Mouse (Mus musculus) urinary bladder, postnatal 25 days (tissue): Measurements from ENCODE around the gene Hist2h4.
"Not testable (repeated sequence)": the region's sequence is repeated elsewhere in the genome, so short reads cannot be mapped to it uniquely, and the experiment has no call there.

Experiments
- DNase-seq: peaks from one replicate; pipeline ENCODE4 v3.0.0; 2022; ENCODE audit warnings: low spot score

Hist2h4 gene

GRCm38 (mm10) chr3:96268776-96269378 is 5.8 kb upstream of the Hist2h4 start:
- DNase-seq, result not testable (repeated sequence)

GRCm38 (mm10) chr3:96268051-96268775 is 5.1 kb upstream of the Hist2h4 start, which contains the start of gene Hist2h3b:
Gene Hist2h3b (plus strand): TSS chr3:96268654.
- DNase-seq, result peak; percentile 67

GRCm38 (mm10) chr3:96267541-96267940 is 4.4 kb upstream of the Hist2h4 start:
- no peak for DNase-seq

- no peak for DNase-seq
These were observed 3.1 kb upstream of the Hist2h4 start for GRCm38 (mm10) chr3:96266132-96266710.

GRCm38 (mm10) chr3:96264404-96264949 is 1.4 kb upstream of the Hist2h4 start:
- no peak for DNase-seq

GRCm38 (mm10) chr3:96263558-96264403 is 670 bp upstream of the Hist2h4 start:
- DNase-seq, result peak; percentile 44

- peak; percentile 68 for DNase-seq
These were observed 765 bp downstream of the Hist2h4 start for GRCm38 (mm10) chr3:96262216-96262875.

- no peak for DNase-seq
These were observed 1.5 kb downstream of the Hist2h4 start for GRCm38 (mm10) chr3:96261623-96262022.

GRCm38 (mm10) chr3:96260220-96260619 is 2.9 kb downstream of the Hist2h4 start:
- DNase-seq, result no peak

GRCm38 (mm10) chr3:96257190-96257589 is 5.9 kb downstream of the Hist2h4 start:
- DNase-seq, result no peak

GRCm38 (mm10) chr3:96255926-96256593 is 7.1 kb downstream of the Hist2h4 start:
- no peak for DNase-seq

- DNase-seq, result peak; percentile 28
These were observed 8.3 kb downstream of the Hist2h4 start for GRCm38 (mm10) chr3:96254683-96255355.

GRCm38 (mm10) chr3:96251787-96252186 is 11.3 kb downstream of the Hist2h4 start:
- no peak for DNase-seq

- no peak for DNase-seq
These were observed 12.2 kb downstream of the Hist2h4 start for GRCm38 (mm10) chr3:96250890-96251289.

- no peak for DNase-seq
These were observed 14.1 kb downstream of the Hist2h4 start for GRCm38 (mm10) chr3:96249034-96249345.

- DNase-seq, result no peak
These were observed 14.7 kb downstream of the Hist2h4 start for GRCm38 (mm10) chr3:96248141-96249033.

GRCm38 (mm10) chr3:96247356-96248140 is 15.6 kb downstream of the Hist2h4 start:
- no peak for DNase-seq

- DNase-seq, result not testable (repeated sequence)
These were observed 16.7 kb downstream of the Hist2h4 start, which contains the start of gene Hist2h3c1 for GRCm38 (mm10) chr3:96246427-96246856. Gene Hist2h3c1 (plus strand): TSS chr3:96246685.
